Mouse (Mus musculus) liver, embryonic 15.5 days (tissue): ENCODE data around the gene Krba1. TPM values are rescaled to one million over a fixed set of nuclear protein-coding genes. Genes with fewer than 3 reads are reported as not detected.

Experiments
- ATAC-seq: fragments of 200-750 bp; cut with Nextera tagmentation; 2 replicates; pipeline ENCODE4 v1.8.0; 2017; ENCODE audit warnings: moderate number of reproducible peaks, mild to moderate bottlenecking, moderate library complexity; ENCODE audit not compliant: insufficient read depth
- H3K27ac ChIP-seq: fragments of 300-500 bp; sonication (generic); replicated peaks from 2 replicates; pipeline ENCODE4 v1.5.1; 2015; ENCODE audit warnings: mild to moderate bottlenecking, inconsistent platforms
- H3K27me3 ChIP-seq: fragments of 300-500 bp; sonication (generic); 2 replicates; pipeline ENCODE4 v1.6.1; 2015; ENCODE audit warnings: mild to moderate bottlenecking, inconsistent platforms
- H3K36me3 ChIP-seq: fragments of 300-500 bp; sonication (generic); replicated peaks from 2 replicates; pipeline ENCODE4 v1.6.1; 2015; ENCODE audit warnings: moderate library complexity, mild to moderate bottlenecking, inconsistent platforms
- H3K4me1 ChIP-seq: fragments of 300-500 bp; sonication (generic); replicated peaks from 2 replicates; pipeline ENCODE4 v1.6.1; 2015; ENCODE audit warnings: inconsistent platforms
- H3K4me2 ChIP-seq: fragments of 300-500 bp; sonication (generic); 2 replicates; pipeline ENCODE4 v1.6.1; 2015; ENCODE audit warnings: moderate library complexity, mild to moderate bottlenecking, inconsistent platforms
- H3K4me3 ChIP-seq: fragments of 300-500 bp; sonication (generic); replicated peaks from 2 replicates; pipeline ENCODE4 v1.5.1; 2015; ENCODE audit warnings: mild to moderate bottlenecking, inconsistent platforms
- H3K9ac ChIP-seq: fragments of 300-500 bp; sonication (generic); 2 replicates; pipeline ENCODE4 v1.6.1; 2015; ENCODE audit warnings: moderate library complexity, mild to moderate bottlenecking, inconsistent platforms
- H3K9me3 ChIP-seq: fragments of 300-500 bp; sonication (generic); replicated peaks from 2 replicates; pipeline ENCODE4 v1.6.1; 2016; ENCODE audit warnings: inconsistent platforms
- WGBS: fragments of 180-500 bp; shearing (Covaris S2); methylation state at CpG from one replicate; pipeline ENCODE4 v1.1.7; 2015; ENCODE audit warnings: mixed read lengths; ENCODE audit not compliant: insufficient replicate concordance; 5-methylcytosine and 5-hydroxymethylcytosine counted together
- polyA plus RNA-seq: library from polyadenylated mRNA; unstranded; fragments of >200 nt; fragmentation: Nextera tagmentation; extraction: Ambion mirVana; gene quantifications from 2 replicates; pipeline ENCODE4 v1.2.1, GENCODE M21; 2015

The Krba1 gene
- polyA plus RNA-seq, 1 experiment from 2014 or later, result 1.8 TPM

DNA sequence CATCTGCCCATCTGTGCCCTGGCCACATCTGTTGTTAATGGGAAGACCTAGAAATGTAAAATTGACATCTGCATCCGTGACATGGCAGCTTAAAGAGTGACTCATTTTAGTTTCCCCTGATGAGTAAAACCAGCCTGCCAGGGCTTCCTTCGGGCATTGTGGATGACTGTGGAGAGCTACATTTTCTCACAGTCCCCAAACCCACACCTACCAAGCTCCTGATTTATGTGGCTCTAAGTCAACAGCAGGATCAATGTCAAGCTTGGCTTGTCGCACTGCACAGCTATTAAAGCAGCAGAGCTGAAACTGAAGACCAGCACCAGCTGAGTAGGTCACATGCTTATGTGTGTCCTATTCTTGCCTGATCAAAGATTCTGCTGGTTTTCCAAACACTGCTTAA, 15.2 kb downstream of the Krba1 start:
- Histone ChIP-seq H3K27me3 (no peaks in the 10 kb centered on the region), H3K4me2 (no peak overlapping the region), H3K9ac (no peak overlapping the region), H3K4me3 (no peak overlapping the region), H3K4me1 (no peaks in the 10 kb centered on the region), H3K9me3 (no peaks in the 10 kb centered on the region), H3K36me3 (no peaks in the 10 kb centered on the region), H3K27ac (no peak overlapping the region)
- 65% methylated on average over 3 of the region's 3 CpGs for WGBS
- ATAC-seq, result no peak

DNA sequence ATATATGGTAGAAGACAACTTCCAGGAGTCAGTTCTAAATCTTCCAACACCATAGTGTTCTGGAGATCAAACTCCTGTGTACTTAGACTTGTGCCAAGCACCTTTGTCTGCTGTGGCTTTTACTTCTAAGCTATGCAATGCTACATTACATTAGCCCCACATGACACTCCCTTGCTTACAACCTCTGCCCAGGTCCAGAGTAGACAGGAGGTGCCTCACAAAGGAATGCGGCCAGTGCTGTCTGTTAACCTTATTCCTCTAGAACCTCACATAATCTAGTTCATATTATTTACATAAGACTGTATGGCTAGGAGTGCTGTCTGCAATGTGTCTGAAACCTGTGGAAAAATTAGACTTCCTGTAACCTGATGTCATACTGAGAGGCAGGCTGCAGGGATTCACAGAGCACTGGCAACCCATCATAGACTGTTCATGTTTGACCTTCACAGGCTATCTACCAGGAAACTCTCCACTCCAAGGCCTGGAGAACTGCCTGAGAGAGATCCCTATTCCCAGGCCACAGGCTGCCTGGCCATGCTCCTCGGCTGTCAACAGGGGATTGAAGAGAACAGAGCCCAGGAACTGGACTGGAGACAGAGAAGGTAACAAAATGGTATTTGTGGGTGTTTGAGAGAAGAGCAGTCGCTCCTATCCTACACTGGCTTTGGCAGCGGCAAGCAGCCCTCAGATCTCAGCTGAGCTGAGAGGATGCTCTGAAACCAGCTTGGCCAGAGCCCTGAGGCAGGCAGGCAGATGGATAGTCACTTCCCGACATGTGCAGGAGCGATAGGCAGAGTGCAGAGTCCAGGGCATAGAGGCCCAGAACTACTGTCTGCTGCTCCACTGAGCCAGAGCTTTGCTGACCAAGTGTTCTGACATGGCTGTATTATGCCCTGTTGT, 16.1 kb downstream of the Krba1 start:
- ATAC-seq, result no peak
- H3K9ac ChIP-seq, result no peak overlapping the region

DNA sequence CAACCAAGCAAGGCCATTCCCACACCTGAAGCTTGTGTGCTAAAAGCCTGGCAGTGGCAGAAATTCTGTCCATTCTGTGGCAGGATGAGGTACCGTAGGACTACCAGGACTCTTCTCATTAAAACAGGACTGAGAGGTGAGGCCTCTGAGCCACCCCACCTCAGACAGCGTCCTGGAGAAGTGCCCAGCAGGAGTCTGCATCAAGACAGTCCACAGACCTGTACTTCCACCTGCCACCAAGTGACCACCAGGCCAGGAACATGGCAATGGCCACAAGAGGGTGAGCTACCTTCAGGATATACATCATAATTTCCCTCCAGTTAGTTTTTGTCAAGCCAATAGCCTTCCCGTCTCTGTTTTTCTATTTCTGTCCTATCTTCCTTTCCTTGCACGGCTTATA, 16.8 kb downstream of the Krba1 start:
- 66% methylated on average over 4 of the region's 4 CpGs for WGBS
- no peak overlapping the region for H3K27ac ChIP-seq

More for the DNA sequence above, 16.1 kb downstream of the Krba1 start:
- H3K27ac ChIP-seq, result no peak overlapping the region
- H3K4me1 ChIP-seq, result no peaks in the 10 kb centered on the region
- no peaks in the 10 kb centered on the region for H3K9me3 ChIP-seq
- no peak overlapping the region for H3K4me2 ChIP-seq
- H3K27me3 ChIP-seq, result no peaks in the 10 kb centered on the region
- no peaks in the 10 kb centered on the region for H3K36me3 ChIP-seq
- no peak overlapping the region for H3K4me3 ChIP-seq
- 63% methylated on average over 6 of the region's 6 CpGs for WGBS

DNA sequence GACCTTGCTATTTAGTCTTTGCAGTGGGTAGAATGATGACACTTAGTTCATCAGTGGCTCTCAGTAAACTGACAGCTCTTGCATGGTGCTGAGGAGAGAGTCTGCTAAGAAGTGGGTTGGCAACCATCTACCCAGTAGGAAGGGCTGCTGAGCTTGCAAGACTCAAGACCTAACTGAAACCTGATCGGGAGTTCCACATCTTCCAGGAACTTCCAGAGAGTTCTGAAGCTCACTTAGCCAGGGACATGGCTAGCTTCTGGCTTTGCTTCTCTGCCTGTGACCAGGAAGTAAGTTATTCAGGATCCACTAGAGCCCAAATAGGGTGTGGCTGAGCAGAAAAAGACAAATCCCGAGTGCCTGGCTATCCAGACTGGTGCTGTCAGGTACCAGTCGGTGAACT, 17.3 kb downstream of the Krba1 start:
- no peaks in the 10 kb centered on the region for H3K9me3 ChIP-seq
- no peak overlapping the region for H3K27ac ChIP-seq
- H3K4me3 ChIP-seq, result no peak overlapping the region
- ATAC-seq, result no peak
- H3K27me3 ChIP-seq, result no peaks in the 10 kb centered on the region
- 68% methylated on average over 3 of the region's 3 CpGs for WGBS
- no peak overlapping the region for H3K4me2 ChIP-seq
- no peaks in the 10 kb centered on the region for H3K36me3 ChIP-seq
- no peak overlapping the region for H3K9ac ChIP-seq
- no peaks in the 10 kb centered on the region for H3K4me1 ChIP-seq

More for the DNA sequence above, 16.8 kb downstream of the Krba1 start:
- Histone ChIP-seq H3K4me3 (no peak overlapping the region), H3K36me3 (no peaks in the 10 kb centered on the region), H3K4me1 (no peaks in the 10 kb centered on the region), H3K27me3 (no peaks in the 10 kb centered on the region), H3K9ac (no peak overlapping the region), H3K4me2 (no peak overlapping the region), H3K9me3 (no peaks in the 10 kb centered on the region)
- ATAC-seq, result no peak

DNA sequence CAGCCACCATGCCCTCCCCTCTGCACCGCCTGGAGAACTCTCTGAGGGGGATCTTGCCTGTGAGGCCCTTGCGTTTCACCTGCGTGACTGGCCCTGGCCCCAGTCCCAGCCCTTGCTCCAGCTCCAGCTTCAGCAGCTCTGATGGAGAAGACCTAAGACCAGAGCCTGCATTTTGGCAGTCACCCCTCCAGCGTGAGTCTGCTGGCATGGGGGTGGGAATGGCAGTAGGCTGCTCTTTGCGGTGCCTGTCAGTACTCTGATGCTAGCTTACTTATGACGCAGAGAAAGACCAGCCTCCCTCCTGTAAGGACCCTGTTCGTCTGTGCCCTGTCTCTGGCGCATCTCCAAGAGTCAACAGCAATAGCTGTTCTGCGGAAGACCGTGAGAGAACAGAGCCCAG, 17.7 kb downstream of the Krba1 start:
- H3K36me3 ChIP-seq, result no peaks in the 10 kb centered on the region
- 78% methylated on average over 10 of the region's 10 CpGs for WGBS
- H3K9me3 ChIP-seq, result no peaks in the 10 kb centered on the region
- H3K27ac ChIP-seq, result no peak overlapping the region
- no peak overlapping the region for H3K4me2 ChIP-seq
- H3K4me3 ChIP-seq, result no peak overlapping the region
- ATAC-seq, result no peak
- H3K27me3 ChIP-seq, result no peaks in the 10 kb centered on the region
- H3K4me1 ChIP-seq, result no peaks in the 10 kb centered on the region
- no peak overlapping the region for H3K9ac ChIP-seq

DNA sequence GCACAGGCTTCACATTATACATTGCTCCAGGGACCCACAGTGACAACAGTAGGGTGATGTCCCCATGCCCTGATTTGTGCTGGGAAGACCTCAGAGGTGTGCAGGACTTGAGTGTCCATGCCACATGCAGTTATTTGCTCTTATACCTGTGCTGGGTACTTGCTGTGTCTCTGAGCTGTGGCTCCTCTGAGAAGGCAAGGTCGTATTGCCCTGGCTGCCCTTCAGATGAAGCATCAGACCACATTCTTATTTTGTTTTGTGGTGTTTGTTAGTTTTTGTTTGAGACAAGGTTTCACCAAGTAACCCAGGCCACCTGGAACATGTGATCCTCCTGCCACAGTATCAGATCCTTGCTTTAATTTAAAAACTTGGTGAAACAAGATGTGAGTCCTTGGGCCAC, 19.5 kb downstream of the Krba1 start:
- no peak for ATAC-seq
- Histone ChIP-seq H3K36me3 (no peaks in the 10 kb centered on the region), H3K9me3 (no peaks in the 10 kb centered on the region), H3K27me3 (no peaks in the 10 kb centered on the region), H3K27ac (no peak overlapping the region), H3K9ac (no peak overlapping the region), H3K4me3 (no peak overlapping the region), H3K4me2 (no peak overlapping the region), H3K4me1 (no peaks in the 10 kb centered on the region)
- WGBS, result 56% methylated on average over 1 of the region's 1 CpGs

DNA sequence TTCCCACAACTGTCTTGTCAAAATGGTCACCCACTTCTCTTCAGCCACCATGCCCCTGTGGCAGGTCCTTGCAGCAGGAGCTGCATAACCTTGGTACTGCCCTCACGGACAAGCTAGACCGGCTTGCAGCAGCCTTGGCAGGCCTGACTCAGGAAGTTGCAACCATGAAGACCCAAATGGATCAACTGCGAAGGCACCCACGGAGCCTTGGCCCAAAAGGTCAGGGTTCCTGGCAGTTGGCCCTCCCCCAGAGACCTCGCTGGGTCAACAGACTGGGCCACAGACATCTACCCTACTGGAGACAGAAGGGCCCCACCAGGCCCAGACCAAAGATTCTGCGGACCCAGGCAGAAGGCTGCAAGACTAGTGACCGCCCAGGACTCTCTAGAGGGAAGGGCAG, 20.2 kb downstream of the Krba1 start:
- Histone ChIP-seq H3K4me2 (no peak overlapping the region), H3K4me1 (no peaks in the 10 kb centered on the region), H3K9me3 (no peaks in the 10 kb centered on the region), H3K27me3 (no peaks in the 10 kb centered on the region), H3K27ac (no peak overlapping the region), H3K4me3 (no peak overlapping the region), H3K36me3 (no peaks in the 10 kb centered on the region), H3K9ac (no peak overlapping the region)
- 77% methylated on average over 7 of the region's 7 CpGs for WGBS
- no peak for ATAC-seq

DNA sequence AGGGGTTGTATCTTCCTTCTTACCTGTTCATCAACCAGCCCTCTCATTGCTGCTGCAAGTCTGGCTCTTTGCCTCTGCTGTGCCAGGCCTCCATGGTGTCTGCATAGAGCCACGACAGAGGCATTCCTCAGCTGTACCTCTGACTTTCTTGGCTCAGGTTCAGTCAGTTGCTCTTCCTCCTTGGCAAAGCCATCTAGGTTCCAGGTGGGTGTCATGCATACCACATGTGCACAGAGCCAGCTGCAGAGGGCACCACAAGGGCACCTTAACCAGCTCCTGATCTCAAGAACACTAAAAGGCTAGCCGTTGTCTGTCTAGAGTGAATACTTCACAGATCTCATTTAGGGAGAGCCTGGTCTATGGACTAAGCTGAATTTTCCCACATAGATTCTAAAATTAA, 21.1 kb downstream of the Krba1 start:
- 64% methylated on average over 2 of the region's 2 CpGs for WGBS
- Histone ChIP-seq H3K27ac (no peak overlapping the region), H3K27me3 (no peaks in the 10 kb centered on the region), H3K36me3 (no peaks in the 10 kb centered on the region), H3K4me3 (no peak overlapping the region), H3K9ac (no peak overlapping the region), H3K9me3 (no peaks in the 10 kb centered on the region), H3K4me1 (no peaks in the 10 kb centered on the region), H3K4me2 (no peak overlapping the region)
- no peak for ATAC-seq

DNA sequence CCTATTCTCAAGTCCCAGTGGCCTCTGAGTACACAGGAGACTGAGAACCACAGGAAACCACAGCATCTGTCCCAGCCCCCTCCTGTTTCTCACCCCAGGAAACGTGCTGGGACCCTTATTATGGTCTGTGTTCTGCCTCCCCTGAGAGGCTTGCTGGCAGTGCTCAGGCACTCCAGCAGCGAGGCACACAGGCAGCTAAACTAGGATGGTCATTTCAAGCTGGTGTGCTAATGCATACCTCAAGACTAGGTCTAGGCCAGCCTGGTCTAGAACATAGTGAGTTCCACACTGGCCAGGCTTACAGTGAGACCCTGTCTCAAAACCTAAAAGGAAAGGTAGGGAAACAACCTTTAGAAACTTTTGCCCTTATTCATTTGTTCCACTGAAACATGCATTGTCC, 25.3 kb downstream of the Krba1 start:
- no peaks in the 10 kb centered on the region for H3K36me3 ChIP-seq
- no peak overlapping the region for H3K9ac ChIP-seq
- H3K27me3 ChIP-seq, result no peaks in the 10 kb centered on the region
- no peak overlapping the region for H3K4me2 ChIP-seq
- no peaks in the 10 kb centered on the region for H3K4me1 ChIP-seq
- no peak overlapping the region for H3K4me3 ChIP-seq
- WGBS, result 14% methylated on average over 2 of the region's 2 CpGs
- H3K9me3 ChIP-seq, result no peaks in the 10 kb centered on the region
- H3K27ac ChIP-seq, result no peak overlapping the region
- ATAC-seq, result no peak

DNA sequence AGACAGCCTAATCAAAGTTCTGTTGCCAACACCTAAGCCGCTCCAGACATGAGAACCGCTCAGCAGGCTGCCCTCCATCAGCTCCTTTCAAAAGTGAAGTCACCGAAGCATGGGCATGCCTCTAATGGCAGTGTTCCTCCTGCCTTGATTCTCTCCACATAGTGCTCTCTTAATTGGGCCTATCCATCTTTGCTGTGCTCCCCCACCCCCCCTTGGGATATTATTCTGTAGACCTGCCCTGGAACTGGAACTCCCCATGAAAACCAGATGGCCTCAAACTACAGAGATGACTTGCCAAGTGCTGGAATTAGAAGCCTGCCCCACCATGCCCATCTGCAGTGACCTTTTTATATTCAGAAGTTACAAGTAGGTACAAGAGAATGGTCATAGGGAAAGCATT, 27.9 kb downstream of the Krba1 start:
- H3K4me1 ChIP-seq, result no peaks in the 10 kb centered on the region
- no peaks in the 10 kb centered on the region for H3K9me3 ChIP-seq
- no peaks in the 10 kb centered on the region for H3K27me3 ChIP-seq
- ATAC-seq, result no peak
- H3K36me3 ChIP-seq, result no peaks in the 10 kb centered on the region
- no peak overlapping the region for H3K4me2 ChIP-seq
- WGBS, result 83% methylated on average over 3 of the region's 3 CpGs
- H3K4me3 ChIP-seq, result no peak overlapping the region
- no peak overlapping the region for H3K27ac ChIP-seq
- H3K9ac ChIP-seq, result no peak overlapping the region

DNA sequence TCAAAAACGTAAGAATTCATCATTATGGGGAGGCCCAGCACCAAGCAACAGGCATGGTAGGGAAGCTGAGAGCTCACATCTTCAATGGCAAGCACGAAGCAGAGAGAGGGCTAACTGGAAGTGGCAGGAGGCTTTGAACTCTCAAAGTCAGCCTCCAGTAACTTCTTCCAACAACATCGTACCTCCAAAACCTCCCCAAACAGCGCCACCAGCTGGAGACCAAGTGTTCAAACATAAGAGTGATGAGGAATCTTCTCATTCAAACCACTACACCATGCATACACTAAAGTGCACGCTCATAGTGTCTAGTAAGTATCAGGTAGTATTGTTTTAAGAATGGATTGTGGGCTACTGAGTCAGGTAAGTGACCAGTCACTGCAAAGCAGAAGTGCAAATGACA, 28.7 kb downstream of the Krba1 start:
- no peaks in the 10 kb centered on the region for H3K36me3 ChIP-seq
- no peak for ATAC-seq
- H3K9ac ChIP-seq, result no peak overlapping the region
- no peaks in the 10 kb centered on the region for H3K27me3 ChIP-seq
- H3K4me3 ChIP-seq, result no peak overlapping the region
- no peaks in the 10 kb centered on the region; the same call in 1 of the 2 replicates for H3K4me1 ChIP-seq
- H3K27ac ChIP-seq, result no peak overlapping the region
- no peaks in the 10 kb centered on the region for H3K9me3 ChIP-seq
- no peak overlapping the region for H3K4me2 ChIP-seq
- 43% methylated on average over 5 of the region's 5 CpGs for WGBS

DNA sequence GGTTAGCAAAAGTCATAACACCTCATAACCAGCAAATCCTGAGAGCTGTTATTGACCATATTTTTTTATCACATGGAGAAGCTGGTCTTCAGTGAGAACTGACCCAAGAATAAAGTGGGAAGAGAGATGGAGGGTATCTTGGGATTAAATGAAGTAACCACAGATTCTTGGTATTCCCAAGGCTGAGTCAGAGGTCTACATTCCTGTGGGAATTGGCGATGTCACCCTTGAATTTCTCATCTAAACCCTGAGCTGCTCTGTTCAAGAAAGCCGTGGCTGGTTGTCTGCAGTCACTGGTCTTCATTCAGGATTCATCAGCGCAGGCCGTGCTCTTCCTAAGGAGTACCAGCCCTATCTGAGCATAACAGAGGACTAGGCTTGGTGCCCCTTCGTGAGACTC, 31.6 kb downstream of the Krba1 start:
- WGBS, result 61% methylated on average over 5 of the region's 5 CpGs
- H3K4me3 ChIP-seq, result no peak overlapping the region

More for the DNA sequence above, 31.6 kb downstream of the Krba1 start:
- H3K27ac ChIP-seq, result no peak overlapping the region
- H3K4me1 ChIP-seq, result no peaks in the 10 kb centered on the region; the same call in 1 of the 2 replicates
- H3K27me3 ChIP-seq, result no peaks in the 10 kb centered on the region
- H3K36me3 ChIP-seq, result no peaks in the 10 kb centered on the region
- H3K9me3 ChIP-seq, result no peaks in the 10 kb centered on the region
- no peak overlapping the region for H3K9ac ChIP-seq
- ATAC-seq, result no peak
- H3K4me2 ChIP-seq, result no peak overlapping the region
